Mouse (Mus musculus): ENCODE results near the gene Gba2. TPM values are rescaled to one million over a fixed set of nuclear protein-coding genes. Genes with fewer than 3 reads are reported as not detected.
"Not testable (repeated sequence)": the region's sequence is repeated elsewhere in the genome, so short reads cannot be mapped to it uniquely, and the experiment has no call there.

The Gba2 gene
- 20.3 and 22.4 TPM in 2 replicates for polyA plus RNA-seq (2015; fragmentation: Nextera tagmentation; extraction: Ambion mirVana)

DNA sequence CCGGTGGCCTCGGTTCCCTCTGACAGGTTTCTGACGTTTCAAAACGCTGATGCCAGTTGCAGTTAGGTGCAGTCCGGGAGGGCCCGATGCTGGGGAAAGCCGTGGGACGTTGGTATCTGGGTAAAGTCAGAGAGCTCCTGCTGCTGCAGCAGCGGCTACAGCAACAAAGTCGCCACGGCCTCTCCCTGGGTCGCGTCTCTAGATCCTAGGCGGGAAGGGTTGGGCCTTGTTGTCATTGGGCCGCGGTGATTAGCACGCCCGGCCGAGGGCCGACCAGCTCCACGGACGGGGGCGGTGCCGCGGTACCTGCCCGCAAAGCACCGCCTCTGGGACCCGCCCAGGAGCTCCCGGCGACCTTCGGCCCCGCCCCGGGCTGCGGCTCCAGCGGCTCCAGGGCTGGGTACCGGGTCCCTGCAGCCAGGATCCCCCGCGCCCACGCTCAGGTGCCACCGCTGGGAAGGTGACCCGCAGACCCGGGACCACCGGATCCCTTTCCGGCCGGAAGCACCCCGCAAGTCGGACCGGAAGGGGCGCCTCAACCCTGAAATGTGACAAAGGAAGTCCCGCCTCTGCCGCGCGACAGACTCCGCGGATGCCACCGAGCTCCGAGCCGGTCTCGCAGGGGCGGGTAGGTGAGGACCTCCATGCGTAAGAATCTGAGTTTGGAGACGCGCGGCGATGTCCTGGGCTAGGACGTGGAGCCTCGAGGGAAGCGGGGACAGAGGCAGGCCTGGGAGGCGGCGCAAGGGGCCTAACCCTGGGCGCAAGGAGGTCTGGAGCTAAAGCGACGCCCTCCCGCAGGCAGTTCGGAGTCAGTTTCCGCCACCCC is at the start of gene Gba2, which contains the start of gene Rgp1:
TSS of gene Gba2 (minus strand) at position 498 of the 829 bp plus-strand sequence.
TSS of gene Rgp1 (plus strand) at position 340 of the 829 bp plus-strand sequence.
- WGBS = under 1% methylated on average over 76 of the region's 76 CpGs
- ATAC-seq (ENCODE audit: extremely low read depth, insufficient number of reproducible peaks, low FRiP score, low TSS enrichment) = peak; percentile 88
- Histone ChIP-seq H3K36me3 (peaks cover 44% of the 10 kb centered on the region), H3K4me2 (peak within 1 kb of the TSS; percentile 98), H3K27me3 (replicated peaks) (no peaks in the 10 kb centered on the region), H3K9ac (peak within 1 kb of the TSS; percentile 95), H3K9me3 (no peaks in the 10 kb centered on the region), H3K27ac (replicated peaks) (peak within 1 kb of the TSS; percentile 93), H3K4me1 (peaks cover 43% of the 10 kb centered on the region), H3K4me3 (peak within 1 kb of the TSS; percentile 90)

DNA sequence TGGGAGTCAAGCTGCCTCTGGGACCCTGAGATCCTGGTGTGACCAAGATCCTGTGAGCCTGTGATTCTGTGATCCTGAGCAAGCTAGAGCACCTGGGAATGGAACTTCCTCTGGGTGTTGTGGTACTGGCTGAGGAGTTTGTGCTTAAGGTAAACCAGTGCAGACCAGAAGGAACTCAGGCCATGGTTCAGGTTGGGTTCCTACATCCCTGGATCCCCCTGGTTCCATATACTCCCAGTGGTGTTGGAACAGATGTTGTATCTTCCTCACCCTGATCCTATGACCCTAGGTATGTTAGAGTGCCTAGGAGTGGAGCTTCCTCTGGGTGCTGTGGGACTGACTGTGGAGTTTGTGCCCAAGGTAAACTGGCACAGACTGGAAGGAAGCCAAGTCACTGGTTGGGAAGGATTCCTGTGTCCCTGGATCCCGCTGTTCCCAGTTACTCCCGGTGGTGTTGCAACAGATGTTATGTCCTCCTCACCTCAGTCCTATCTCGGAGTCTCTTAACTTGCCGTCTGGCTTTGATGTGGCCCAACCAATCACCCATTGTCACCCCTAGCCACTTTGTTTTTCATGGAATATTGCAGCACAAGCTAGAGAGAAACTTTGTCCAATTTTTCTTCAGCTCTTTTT is 41.6 kb upstream of the Gba2 start:
- ATAC-seq (ENCODE audit: extremely low read depth, insufficient number of reproducible peaks, low FRiP score, low TSS enrichment) = no peak
- Histone ChIP-seq H3K4me2 (no peak overlapping the region), H3K4me3 (no peak overlapping the region), H3K36me3 (no peaks in the 10 kb centered on the region), H3K9ac (no peak overlapping the region), H3K9me3 (peaks cover 16% of the 10 kb centered on the region), H3K27me3 (replicated peaks) (no peaks in the 10 kb centered on the region), H3K4me1 (no peaks in the 10 kb centered on the region), H3K27ac (replicated peaks) (no peak overlapping the region)
- WGBS = 59% methylated on average over 4 of the region's 4 CpGs

GRCm38 (mm10) chr4:43613060-43613730 is 34.5 kb upstream of the Gba2 start:
- 51% methylated on average over 3 of the region's 3 CpGs for WGBS
- H3K9me3 ChIP-seq = no peaks in the 10 kb centered on the region
- no peaks in the 10 kb centered on the region for H3K36me3 ChIP-seq
- H3K9ac ChIP-seq = no peak overlapping the region
- H3K4me3 ChIP-seq = no peak overlapping the region
- ATAC-seq (ENCODE audit: extremely low read depth, insufficient number of reproducible peaks, low FRiP score, low TSS enrichment) = no peak
- H3K27me3 ChIP-seq (replicated peaks) = no peaks in the 10 kb centered on the region
- no peaks in the 10 kb centered on the region for H3K4me1 ChIP-seq
- no peak overlapping the region for H3K27ac ChIP-seq (replicated peaks)
- no peak overlapping the region for H3K4me2 ChIP-seq

DNA sequence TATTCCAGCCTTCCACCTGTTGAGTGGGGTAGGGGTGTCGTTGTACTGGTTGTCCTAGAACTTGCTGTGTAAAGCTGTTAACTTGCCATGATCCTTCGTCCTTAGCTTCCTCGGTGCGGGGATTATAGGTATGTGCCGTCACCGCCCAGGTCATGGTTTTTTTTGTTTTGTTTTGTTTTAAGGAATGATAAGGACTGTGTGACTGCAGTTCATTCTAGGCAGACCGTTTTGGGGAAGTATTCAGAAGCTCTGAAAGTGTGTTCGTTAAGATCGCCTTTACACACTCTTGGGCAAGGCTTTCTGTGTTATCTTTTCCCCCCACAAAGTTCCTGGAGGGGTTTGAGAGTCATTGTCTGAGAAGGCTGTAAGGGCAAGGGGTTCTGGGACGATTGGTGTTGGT is 33.9 kb upstream of the Gba2 start:
- no peak overlapping the region for H3K4me3 ChIP-seq
- 50% methylated on average over 10 of the region's 10 CpGs for WGBS
- no peak for ATAC-seq (ENCODE audit: extremely low read depth, insufficient number of reproducible peaks, low FRiP score, low TSS enrichment)
- no peaks in the 10 kb centered on the region for H3K4me1 ChIP-seq
- H3K9me3 ChIP-seq = no peaks in the 10 kb centered on the region
- no peak overlapping the region for H3K9ac ChIP-seq
- H3K27ac ChIP-seq (replicated peaks) = no peak overlapping the region
- H3K27me3 ChIP-seq (replicated peaks) = no peaks in the 10 kb centered on the region
- H3K4me2 ChIP-seq = no peak overlapping the region
- H3K36me3 ChIP-seq = no peaks in the 10 kb centered on the region

DNA sequence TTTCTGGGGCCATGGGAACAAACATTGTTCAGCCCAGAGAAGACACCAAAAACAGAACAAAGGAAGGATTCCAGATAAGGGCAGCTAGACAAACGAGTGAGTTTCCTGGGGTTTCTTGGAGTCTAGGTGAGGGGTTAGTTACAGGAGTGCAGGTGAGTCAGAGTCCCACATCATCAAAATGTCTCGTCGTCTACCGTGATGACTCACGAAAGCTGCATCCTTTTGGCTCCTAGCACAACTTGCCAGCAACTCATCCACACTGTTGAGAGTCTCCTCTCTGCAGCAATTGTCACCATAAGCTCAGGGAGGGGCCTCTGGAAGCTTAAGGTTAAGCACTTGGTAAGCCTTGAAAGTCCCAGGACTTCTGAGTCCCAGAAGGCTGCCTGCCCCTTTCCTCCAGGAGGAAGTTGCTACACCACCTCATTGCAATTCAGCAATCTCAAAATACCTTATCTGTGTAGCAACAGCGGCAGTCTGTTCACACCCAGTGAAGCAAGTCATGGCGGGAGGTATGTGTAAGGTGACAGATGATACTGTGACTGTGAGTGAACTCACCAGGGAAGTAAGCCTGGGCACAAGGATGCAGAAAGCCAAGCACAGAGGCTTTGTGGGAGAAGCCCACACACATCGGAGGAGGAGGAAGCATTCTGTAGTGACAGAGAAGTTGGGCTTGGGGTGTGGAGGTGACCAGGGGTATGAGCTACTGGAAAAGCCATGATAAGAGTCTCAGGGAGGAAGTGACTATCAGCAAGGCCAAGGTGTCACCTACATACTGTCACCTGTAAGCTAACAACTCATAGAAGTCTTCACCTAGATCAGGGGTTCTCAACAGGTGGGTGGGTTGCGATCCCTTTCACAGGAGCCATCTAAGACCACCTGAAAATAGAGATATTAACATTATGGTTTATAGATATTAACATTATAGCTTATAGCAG is 26.3 kb upstream of the Gba2 start:
- no peak for ATAC-seq (ENCODE audit: extremely low read depth, insufficient number of reproducible peaks, low FRiP score, low TSS enrichment)
- Histone ChIP-seq H3K9ac (0 out of 2 replicates have a peak overlapping the region, but pooled peaks have one; percentile 14), H3K27ac (replicated peaks) (no peak overlapping the region), H3K36me3 (no peaks in the 10 kb centered on the region), H3K4me1 (peaks cover 9% of the 10 kb centered on the region), H3K4me2 (0 out of 2 replicates have a peak overlapping the region, but pooled peaks have one; percentile 5), H3K27me3 (replicated peaks) (no peaks in the 10 kb centered on the region), H3K4me3 (no peak overlapping the region), H3K9me3 (no peaks in the 10 kb centered on the region)
- WGBS = 39% methylated on average over 9 of the region's 9 CpGs

GRCm38 (mm10) chr4:43604099-43604498 is 25.4 kb upstream of the Gba2 start:
- no peak overlapping the region for H3K27ac ChIP-seq (replicated peaks)
- H3K27me3 ChIP-seq (replicated peaks) = no peaks in the 10 kb centered on the region
- no peaks in the 10 kb centered on the region for H3K36me3 ChIP-seq
- H3K9me3 ChIP-seq = no peaks in the 10 kb centered on the region
- 59% methylated on average over 3 of the region's 3 CpGs for WGBS
- no peak overlapping the region for H3K4me2 ChIP-seq
- H3K9ac ChIP-seq = no peak overlapping the region
- H3K4me1 ChIP-seq = peaks cover 9% of the 10 kb centered on the region
- no peak for ATAC-seq (ENCODE audit: extremely low read depth, insufficient number of reproducible peaks, low FRiP score, low TSS enrichment)
- H3K4me3 ChIP-seq = no peak overlapping the region

DNA sequence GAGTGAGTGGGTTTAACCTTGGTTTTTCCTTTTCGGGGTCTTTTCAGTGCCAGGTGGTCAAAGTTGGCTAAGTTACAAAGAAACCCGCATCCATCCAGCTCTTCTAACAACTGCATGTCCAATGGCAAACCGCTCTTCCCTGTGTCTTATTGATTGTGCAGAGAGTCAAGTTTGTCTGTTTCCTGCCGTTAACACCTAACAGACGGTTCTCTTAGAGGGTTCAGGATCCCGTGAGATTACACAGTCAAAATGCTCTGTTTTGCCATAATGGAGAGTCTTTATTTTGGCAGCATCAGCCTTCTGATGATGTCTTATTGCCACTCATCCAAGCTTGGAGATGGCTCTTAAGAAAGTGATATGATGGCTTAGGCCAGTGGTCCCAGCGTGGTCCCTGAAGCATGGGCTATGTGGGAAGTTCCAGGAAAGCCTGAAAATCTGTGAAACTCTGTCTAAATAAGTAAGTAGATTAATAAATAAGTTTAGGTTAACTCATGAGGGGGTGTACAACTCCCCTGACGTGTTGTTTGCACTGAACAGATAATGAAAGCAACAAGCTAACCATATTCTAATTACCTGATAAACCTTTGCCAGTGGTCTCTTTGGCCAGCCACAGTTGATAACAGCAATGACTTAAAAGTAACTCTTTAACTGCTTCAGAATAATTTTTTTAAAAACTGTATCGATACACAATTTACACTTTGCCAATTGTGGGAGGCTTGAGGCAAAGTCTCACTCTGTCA is 21.7 kb upstream of the Gba2 start:
- Histone ChIP-seq H3K27me3 (replicated peaks) (no peaks in the 10 kb centered on the region), H3K27ac (replicated peaks) (no peak overlapping the region), H3K9me3 (no peaks in the 10 kb centered on the region), H3K4me1 (peaks cover 9% of the 10 kb centered on the region), H3K4me2 (no peak overlapping the region), H3K36me3 (no peaks in the 10 kb centered on the region), H3K4me3 (no peak overlapping the region), H3K9ac (no peak overlapping the region)
- ATAC-seq (ENCODE audit: extremely low read depth, insufficient number of reproducible peaks, low FRiP score, low TSS enrichment) = no peak
- WGBS = 66% methylated on average over 9 of the region's 9 CpGs

GRCm38 (mm10) chr4:43598650-43599380 is 20.1 kb upstream of the Gba2 start:
- H3K4me2 ChIP-seq = no peak overlapping the region
- no peak overlapping the region for H3K4me3 ChIP-seq
- H3K27ac ChIP-seq (replicated peaks) = no peak overlapping the region
- H3K9me3 ChIP-seq = no peaks in the 10 kb centered on the region
- H3K36me3 ChIP-seq = no peaks in the 10 kb centered on the region
- H3K9ac ChIP-seq = no peak overlapping the region
- 71% methylated on average over 7 of the region's 7 CpGs for WGBS
- no peaks in the 10 kb centered on the region for H3K27me3 ChIP-seq (replicated peaks)
- no peaks in the 10 kb centered on the region for H3K4me1 ChIP-seq
- ATAC-seq (ENCODE audit: extremely low read depth, insufficient number of reproducible peaks, low FRiP score, low TSS enrichment) = no peak

DNA sequence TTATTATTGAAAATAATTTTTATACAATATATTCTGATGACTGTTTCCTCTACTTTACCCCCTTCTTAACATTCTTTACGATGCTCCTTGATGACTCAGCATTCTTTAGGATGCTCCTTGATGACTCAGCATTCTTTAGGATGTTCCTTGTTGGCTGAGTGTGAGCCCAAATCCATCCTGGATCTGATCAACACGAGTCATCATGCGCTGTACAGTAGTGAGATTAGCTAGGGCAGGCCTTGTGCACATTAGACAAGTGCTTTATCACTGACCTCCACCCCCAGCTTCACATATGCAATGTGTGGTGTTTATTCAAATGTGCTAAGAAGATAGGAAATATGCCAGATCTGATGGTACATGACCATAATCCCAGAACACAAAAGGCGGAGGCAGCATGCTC is 19.5 kb upstream of the Gba2 start:
- WGBS = 77% methylated on average over 4 of the region's 4 CpGs
- Histone ChIP-seq H3K36me3 (no peaks in the 10 kb centered on the region), H3K4me2 (no peak overlapping the region), H3K4me3 (no peak overlapping the region), H3K4me1 (no peaks in the 10 kb centered on the region), H3K9ac (no peak overlapping the region), H3K27me3 (replicated peaks) (no peaks in the 10 kb centered on the region), H3K9me3 (no peaks in the 10 kb centered on the region), H3K27ac (replicated peaks) (no peak overlapping the region)
- ATAC-seq (ENCODE audit: extremely low read depth, insufficient number of reproducible peaks, low FRiP score, low TSS enrichment) = no peak

GRCm38 (mm10) chr4:43596597-43596996 is 17.9 kb upstream of the Gba2 start:
- H3K4me2 ChIP-seq; ATAC-seq (ENCODE audit: extremely low read depth, insufficient number of reproducible peaks, low FRiP score, low TSS enrichment); H3K36me3 ChIP-seq; H3K4me3 ChIP-seq; H3K9ac ChIP-seq; H3K27me3 ChIP-seq (replicated peaks); H3K27ac ChIP-seq (replicated peaks); H3K9me3 ChIP-seq; H3K4me1 ChIP-seq: not testable (repeated sequence)
- WGBS = 68% methylated on average over 2 of the region's 2 CpGs

Measured in heart, embryonic 13.5 days (tissue).